Mouse (Mus musculus) stomach, embryonic 14.5 days (tissue): ENCODE data around the gene Nr2f1. TPM values are rescaled to one million over a fixed set of nuclear protein-coding genes. Genes with fewer than 3 reads are reported as not detected.

Experiments
- ATAC-seq: fragments of 200-750 bp; cut with Nextera tagmentation; 2 replicates; pipeline ENCODE4 v1.8.0; 2017; ENCODE audit warnings: low read depth, moderate TSS enrichment; ENCODE audit not compliant: insufficient number of reproducible peaks, insufficient read depth, low FRiP score
- H3K27ac ChIP-seq: fragments of 300-500 bp; sonication (generic); 2 replicates; pipeline ENCODE4 v1.5.1; 2014; ENCODE audit warnings: mild to moderate bottlenecking, low read length, moderate library complexity, mixed read lengths
- H3K27me3 ChIP-seq: fragments of 300-500 bp; sonication (generic); 2 replicates; pipeline ENCODE4 v1.6.1; 2014; ENCODE audit warnings: low read length, control low read depth, mixed read lengths; ENCODE audit not compliant: control insufficient read depth, insufficient read depth
- H3K36me3 ChIP-seq: fragments of 300-500 bp; sonication (generic); 2 replicates; pipeline ENCODE4 v1.6.1; 2014; ENCODE audit warnings: mild to moderate bottlenecking, control low read depth, low read length, moderate library complexity, mixed read lengths; ENCODE audit not compliant: control insufficient read depth, insufficient read depth
- H3K4me1 ChIP-seq: fragments of 300-500 bp; sonication (generic); 2 replicates; pipeline ENCODE4 v1.6.1; 2014; ENCODE audit warnings: low read length, control low read depth, mixed read lengths; ENCODE audit not compliant: control insufficient read depth, insufficient read depth
- H3K4me2 ChIP-seq: fragments of 300-500 bp; sonication (generic); replicated peaks from 2 replicates; pipeline ENCODE4 v1.6.1; 2014; ENCODE audit warnings: low read depth, low read length, control low read depth
- H3K4me3 ChIP-seq: fragments of 300-500 bp; sonication (generic); 2 replicates; pipeline ENCODE4 v1.5.1; 2014; ENCODE audit warnings: low read depth, low read length, control low read depth
- H3K9ac ChIP-seq: fragments of 300-500 bp; sonication (generic); replicated peaks from 2 replicates; pipeline ENCODE4 v1.6.1; 2014; ENCODE audit warnings: low read depth, mild to moderate bottlenecking, control low read depth, low read length, moderate library complexity, mixed read lengths
- H3K9me3 ChIP-seq: fragments of 300-500 bp; sonication (generic); 2 replicates; pipeline ENCODE4 v1.6.1; 2016; ENCODE audit warnings: low read depth, low read length, control low read depth; ENCODE audit not compliant: control insufficient read depth
- WGBS: fragments of 180-500 bp; shearing (Covaris S2); extraction: QIAGEN DNeasy Blood & Tissue Kit; methylation state at CpG from one replicate; pipeline ENCODE4 v1.1.7; 2014; 5-methylcytosine and 5-hydroxymethylcytosine counted together
- polyA plus RNA-seq: library from polyadenylated mRNA; unstranded; fragments of >200 nt; fragmentation: Nextera tagmentation; extraction: Ambion mirVana; gene quantifications from 2 replicates; pipeline ENCODE4 v1.2.1, GENCODE M21; 2014

Nr2f1 gene
- polyA plus RNA-seq, 1 experiment from 2014 or later, result 31.4 TPM

- Histone ChIP-seq H3K36me3 (peaks cover 8% of the 10 kb centered on the region; the same call in 1 of the 2 replicates), H3K4me2 (peak overlapping the region; percentile 60), H3K27ac (peak overlapping the region; percentile 99), H3K9me3 (no peaks in the 10 kb centered on the region), H3K4me1 (peaks cover 4% of the 10 kb centered on the region; the same call in 1 of the 2 replicates), H3K27me3 (no peaks in the 10 kb centered on the region), H3K9ac (peak overlapping the region; percentile 98), H3K4me3 (peak overlapping the region; percentile 81)
- ATAC-seq, result no peak
- under 1% methylated on average over 9 of the region's 9 CpGs for WGBS
These were observed 2.2 kb downstream of the Nr2f1 start for GRCm38 (mm10) chr13:78197286-78197818.

GRCm38 (mm10) chr13:78196236-78196796, 3.2 kb downstream of the Nr2f1 start:
- ATAC-seq, result no peak

GRCm38 (mm10) chr13:78195601-78196115, 3.9 kb downstream of the Nr2f1 start:
- Histone ChIP-seq H3K27ac (peak overlapping the region; percentile 74; the same call in 1 of the 2 replicates), H3K4me2 (peak overlapping the region; percentile 60), H3K9me3 (no peaks in the 10 kb centered on the region), H3K4me3 (peak overlapping the region; percentile 81), H3K36me3 (peaks cover 8% of the 10 kb centered on the region; the same call in 1 of the 2 replicates), H3K27me3 (no peaks in the 10 kb centered on the region), H3K9ac (peak overlapping the region; percentile 80), H3K4me1 (peaks cover 4% of the 10 kb centered on the region; the same call in 1 of the 2 replicates)
- WGBS, result 8% methylated on average over 13 of the region's 13 CpGs
- ATAC-seq, result no peak

More at GRCm38 (mm10) chr13:78196236-78196796, 3.2 kb downstream of the Nr2f1 start:
- H3K9me3 ChIP-seq, result no peaks in the 10 kb centered on the region
- H3K4me1 ChIP-seq, result peaks cover 4% of the 10 kb centered on the region; the same call in 1 of the 2 replicates
- peak overlapping the region; percentile 80 for H3K9ac ChIP-seq
- 24% methylated on average over 7 of the region's 7 CpGs for WGBS
- H3K4me3 ChIP-seq, result peak overlapping the region; percentile 81
- peak overlapping the region; percentile 60 for H3K4me2 ChIP-seq
- H3K27ac ChIP-seq, result peak overlapping the region; percentile 21; the same call in 1 of the 2 replicates
- no peaks in the 10 kb centered on the region for H3K27me3 ChIP-seq
- H3K36me3 ChIP-seq, result peaks cover 8% of the 10 kb centered on the region; the same call in 1 of the 2 replicates

- WGBS, result 3% methylated on average over 64 of the region's 64 CpGs
- peaks cover 4% of the 10 kb centered on the region; the same call in 1 of the 2 replicates for H3K4me1 ChIP-seq
- H3K9ac ChIP-seq, result peak overlapping the region; percentile 80
- no peaks in the 10 kb centered on the region for H3K9me3 ChIP-seq
- peak overlapping the region; percentile 81 for H3K4me3 ChIP-seq
- ATAC-seq, result no peak
- peak overlapping the region; percentile 60 for H3K4me2 ChIP-seq
- H3K27ac ChIP-seq, result peak overlapping the region; percentile 74
- no peaks in the 10 kb centered on the region for H3K27me3 ChIP-seq
- H3K36me3 ChIP-seq, result peaks cover 8% of the 10 kb centered on the region; the same call in 1 of the 2 replicates
These were observed 4.5 kb downstream of the Nr2f1 start for GRCm38 (mm10) chr13:78194850-78195600.

- Histone ChIP-seq H3K4me2 (peak overlapping the region; percentile 60), H3K9me3 (no peaks in the 10 kb centered on the region), H3K36me3 (peaks cover 10% of the 10 kb centered on the region), H3K27me3 (no peaks in the 10 kb centered on the region), H3K27ac (peak overlapping the region; percentile 74), H3K4me1 (peaks cover 4% of the 10 kb centered on the region; the same call in 1 of the 2 replicates), H3K9ac (peak overlapping the region; percentile 80), H3K4me3 (peak overlapping the region; percentile 81)
- WGBS, result 13% methylated on average over 26 of the region's 26 CpGs
- ATAC-seq, result no peak
These were observed 5.3 kb downstream of the Nr2f1 start for GRCm38 (mm10) chr13:78194135-78194849.

- Histone ChIP-seq H3K27ac (peak overlapping the region; percentile 68; the same call in 1 of the 2 replicates), H3K4me2 (peak overlapping the region; percentile 60), H3K4me1 (peaks cover 4% of the 10 kb centered on the region; the same call in 1 of the 2 replicates), H3K9ac (peak overlapping the region; percentile 29), H3K27me3 (no peaks in the 10 kb centered on the region), H3K9me3 (no peaks in the 10 kb centered on the region), H3K36me3 (peaks cover 10% of the 10 kb centered on the region), H3K4me3 (peak overlapping the region; percentile 81; the same call in 1 of the 2 replicates)
- WGBS, result 23% methylated on average over 4 of the region's 4 CpGs
- no peak for ATAC-seq
These were observed 6.3 kb downstream of the Nr2f1 start for GRCm38 (mm10) chr13:78193211-78193610.

GRCm38 (mm10) chr13:78189586-78189985, 10.0 kb downstream of the Nr2f1 start:
- no peak overlapping the region for H3K4me3 ChIP-seq
- no peak overlapping the region for H3K4me2 ChIP-seq
- no peak overlapping the region for H3K9ac ChIP-seq
- WGBS, result 48% methylated on average over 10 of the region's 10 CpGs
- ATAC-seq, result no peak
- peaks cover 3% of the 10 kb centered on the region for H3K36me3 ChIP-seq
- peaks cover 11% of the 10 kb centered on the region; the same call in 1 of the 2 replicates for H3K27me3 ChIP-seq
- no peak overlapping the region for H3K27ac ChIP-seq
- H3K9me3 ChIP-seq, result no peaks in the 10 kb centered on the region
- no peaks in the 10 kb centered on the region; the same call in 1 of the 2 replicates for H3K4me1 ChIP-seq
